Mouse (Mus musculus): Measurements from ENCODE around the gene Stkld1.

Stkld1 gene

GRCm38 (mm10) chr2:26915927-26916728, 17.7 kb upstream of the Stkld1 start, which contains the start of the genes Surf2 and Surf1:
Surf2 (plus strand) TSS chr2:26916367.
Surf1 (minus strand) TSS chr2:26916530.
- DNase-seq: peak; percentile 62 to 74

GRCm38 (mm10) chr2:26916738-26917137, 17.1 kb upstream of the Stkld1 start:
- no peak for DNase-seq

- DNase-seq: no peak
These were observed 14.2 kb upstream of the Stkld1 start for GRCm38 (mm10) chr2:26919684-26920083.

- DNase-seq: no peak
These were observed 13.5 kb upstream of the Stkld1 start for GRCm38 (mm10) chr2:26920190-26920855.

- DNase-seq: no peak
These were observed 12.1 kb upstream of the Stkld1 start for GRCm38 (mm10) chr2:26921784-26922183.

- DNase-seq: no peak
These were observed 5.9 kb upstream of the Stkld1 start for GRCm38 (mm10) chr2:26927745-26928476.

- DNase-seq: peak; percentile 67 to 75
These were observed 3.5 kb upstream of the Stkld1 start for GRCm38 (mm10) chr2:26930390-26930789.

GRCm38 (mm10) chr2:26932473-26933303, 1.2 kb upstream of the Stkld1 start:
- DNase-seq: no peak

- peak; percentile 44 to 47 for DNase-seq
These were observed 1.4 kb downstream of the Stkld1 start for GRCm38 (mm10) chr2:26935286-26935685.

GRCm38 (mm10) chr2:26936425-26936824, 2.6 kb downstream of the Stkld1 start:
- DNase-seq: peak; percentile 37 to 62

- no peak for DNase-seq
These were observed 7.7 kb downstream of the Stkld1 start for GRCm38 (mm10) chr2:26941539-26941938.

- no peak for DNase-seq
These were observed 9.4 kb downstream of the Stkld1 start for GRCm38 (mm10) chr2:26943253-26943652.

- DNase-seq: no peak
These were observed 16.6 kb downstream of the Stkld1 start for GRCm38 (mm10) chr2:26950411-26950810.

- DNase-seq: no peak
These were observed 17.6 kb downstream of the Stkld1 start for GRCm38 (mm10) chr2:26951346-26951905.

GRCm38 (mm10) chr2:26952193-26952592, 18.3 kb downstream of the Stkld1 start:
- no peak for DNase-seq

GRCm38 (mm10) chr2:26952866-26953265, 19.0 kb downstream of the Stkld1 start:
- no peak for DNase-seq

- peak; percentile 23 to 42 for DNase-seq
These were observed 21.0 kb downstream of the Stkld1 start for GRCm38 (mm10) chr2:26954735-26955395.

- no peak for DNase-seq
These were observed 23.1 kb downstream of the Stkld1 start for GRCm38 (mm10) chr2:26956811-26957487.

GRCm38 (mm10) chr2:26957488-26957859, 23.6 kb downstream of the Stkld1 start:
- DNase-seq: no peak

GRCm38 (mm10) chr2:26960756-26961155, 26.9 kb downstream of the Stkld1 start:
- no peak for DNase-seq
